Mouse (Mus musculus) ES-E14 (cell line): ENCODE data around the gene Rps2.

Source experiments
- CHD2 ChIP-seq: IDR thresholded peaks from 2 replicates; pipeline ENCODE4 v1.6.1; 2014; ENCODE audit warnings: mild to moderate bottlenecking, low read depth, low read length, inconsistent platforms
- ZC3H11A ChIP-seq: IDR thresholded peaks from 2 replicates; pipeline ENCODE4 v1.6.1; 2012; ENCODE audit warnings: low read depth, mild to moderate bottlenecking, inconsistent platforms, low read length, borderline replicate concordance
- ZNF384 ChIP-seq: IDR thresholded peaks from 2 replicates; pipeline ENCODE4 v1.6.1; 2012; ENCODE audit warnings: low read depth, low read length, inconsistent platforms

DNA sequence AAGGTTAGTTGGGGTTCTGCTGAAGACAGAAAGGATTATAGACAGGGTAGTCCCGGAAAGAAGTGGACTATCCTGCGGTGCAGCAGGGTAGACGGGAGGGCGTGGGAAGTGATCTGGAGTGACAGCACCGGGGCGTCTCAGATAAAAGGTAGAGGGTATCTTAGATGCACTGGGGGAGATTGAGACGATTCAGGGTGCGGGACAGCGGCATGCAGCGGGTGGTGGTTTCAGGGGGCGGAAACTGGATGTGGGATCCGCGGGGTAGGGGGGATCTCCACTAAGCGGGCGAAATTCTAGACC lies 5.9 kb downstream of the Rps2 start:
- no peak for TF ChIP-seq ZC3H11A
- TF ChIP-seq ZNF384 = no peak
- TF ChIP-seq CHD2 = no peak
